Mouse (Mus musculus) C2C12 (cell line): ENCODE measurements around the gene Spata9.
"Not testable (repeated sequence)": the region's sequence is repeated elsewhere in the genome, so short reads cannot be mapped to it uniquely, and the experiment has no call there.

ENCODE experiments used
- CEBPB ChIP-seq: IDR thresholded peaks from one replicate; pipeline ENCODE4 v1.6.1; 2011; ENCODE audit warnings: low read depth, mild to moderate bottlenecking, control low read depth, moderate library complexity
- CTCF ChIP-seq: IDR thresholded peaks from one replicate; pipeline ENCODE4 v1.5.1; 2011; ENCODE audit not compliant: control insufficient read depth, insufficient read depth, insufficient read length
- FOSL1 ChIP-seq: IDR thresholded peaks from one replicate; pipeline ENCODE4 v1.8.0; 2011; ENCODE audit warnings: mild to moderate bottlenecking, low read length; ENCODE audit not compliant: poor library complexity, insufficient read depth, severe bottlenecking
- MAX ChIP-seq: IDR thresholded peaks from one replicate; pipeline ENCODE4 v1.6.1; 2011; ENCODE audit warnings: mild to moderate bottlenecking, control low read depth
- MYOD1 ChIP-seq: IDR thresholded peaks from one replicate; pipeline ENCODE4 v1.6.1; 2011; ENCODE audit warnings: low read depth; ENCODE audit not compliant: control insufficient read depth, insufficient read length
- MYOG ChIP-seq: IDR thresholded peaks from one replicate; pipeline ENCODE4 v1.6.1; 2011; ENCODE audit not compliant: control insufficient read depth, insufficient read length; ENCODE audit errors: extremely low read depth
- USF1 ChIP-seq: IDR thresholded peaks from one replicate; pipeline ENCODE4 v1.6.1; 2011; ENCODE audit warnings: low read depth, mild to moderate bottlenecking, control low read depth, moderate library complexity

DNA sequence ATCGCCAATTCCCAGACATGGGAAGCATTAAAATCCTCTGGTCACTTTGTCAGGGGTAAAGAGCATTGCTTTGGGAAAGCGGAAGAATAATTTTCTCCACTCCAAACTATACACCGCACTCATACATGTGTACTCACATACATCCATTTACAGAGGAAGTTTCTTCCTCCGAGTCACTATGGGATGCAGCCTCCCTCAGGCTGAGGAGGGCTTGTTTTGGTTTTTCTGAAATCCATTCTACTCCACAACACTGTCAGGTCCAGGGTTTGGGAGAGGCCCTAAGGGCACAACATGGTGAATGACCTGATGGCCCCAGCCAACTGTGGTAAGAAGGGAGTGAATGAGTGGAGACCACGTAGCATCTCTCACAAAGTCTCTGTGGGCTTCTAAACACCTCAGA is 37.9 kb upstream of the Spata9 start:
- TF ChIP-seq CTCF, FOSL1, USF1, MYOG, MYOD1, CEBPB, MAX: not testable (repeated sequence)
